In the genomic region with DNA sequence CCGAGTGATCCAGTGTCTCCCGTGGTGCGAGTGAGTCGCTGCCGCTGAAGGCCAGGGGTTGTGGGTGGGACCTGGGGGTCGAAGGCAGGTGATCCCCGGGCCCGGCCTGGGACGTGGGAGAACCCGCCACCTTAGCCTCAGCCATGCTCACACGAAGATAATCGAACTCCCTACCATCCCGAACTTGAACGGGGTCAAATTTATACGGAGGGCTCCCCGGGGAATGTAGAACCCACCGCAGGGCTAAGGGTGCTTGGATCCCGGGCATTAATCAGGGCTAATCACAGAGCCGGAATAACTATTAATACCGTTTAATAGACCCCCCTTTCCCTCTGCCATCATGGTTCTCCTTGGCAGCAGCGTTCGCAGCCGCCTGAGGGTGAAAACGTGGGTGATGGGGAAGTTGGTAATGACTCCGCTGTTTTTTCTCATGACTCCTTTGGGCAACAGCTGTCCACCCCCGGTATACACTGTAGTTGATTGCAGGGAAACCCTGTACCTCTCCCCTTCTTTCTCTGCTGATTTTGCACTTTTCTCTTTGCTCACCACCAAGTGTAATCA, we compare ENCODE assay signal across 7 mouse cellular contexts. TPM values are rescaled to one million over a fixed set of nuclear protein-coding genes. Genes with fewer than 3 reads are reported as not detected.
DNase-seq lines count a peak whose midpoint lies in the region; ATAC-seq and TF ChIP-seq lines count a peak whose summit lies in the region.

No protein-coding gene starts in this region.

- no peak for ATAC-seq in embryonic facial prominence, embryonic 13.5 days (ENCODE audit: insufficient number of reproducible peaks, insufficient read depth, low FRiP score, low TSS enrichment, low read depth)

- under 1% methylated on average over 26 of the region's 26 CpGs for WGBS in embryonic facial prominence, embryonic 13.5 days
- WGBS in limb, embryonic 10.5 days, result under 1% methylated on average over 26 of the region's 26 CpGs

- TF ChIP-seq POLR2A in ES-Bruce4 (IDR thresholded peaks at IDR 0.05; ENCODE audit: insufficient read depth, low read length), result no peak

- H3K4me3 ChIP-seq in ES-Bruce4 (ENCODE audit: low read depth, low read length), result peak overlapping the region; percentile 99
- H3K4me3 ChIP-seq in embryonic facial prominence, embryonic 13.5 days, result peak overlapping the region; percentile 99
- H3K4me3 ChIP-seq in limb, embryonic 10.5 days, result peak overlapping the region; percentile 100

- H3K9ac ChIP-seq in ES-Bruce4 (ENCODE audit: low read depth, poor library complexity, severe bottlenecking), result peak overlapping the region; percentile 93
- peak overlapping the region; percentile 99 for H3K9ac ChIP-seq in embryonic facial prominence, embryonic 13.5 days

- H3K9me3 ChIP-seq in ES-Bruce4 (replicated peaks; ENCODE audit: control insufficient read depth, insufficient read depth, low read length, poor library complexity, severe bottlenecking), result no peaks in the 10 kb centered on the region
- H3K9me3 ChIP-seq in embryonic facial prominence, embryonic 13.5 days, result no peaks in the 10 kb centered on the region
- no peaks in the 10 kb centered on the region for H3K9me3 ChIP-seq in limb, embryonic 10.5 days (replicated peaks)

- H3K4me1 ChIP-seq in ES-Bruce4 (ENCODE audit: control insufficient read depth, insufficient read depth, low read length), result no peaks in the 10 kb centered on the region
- H3K4me1 ChIP-seq in embryonic facial prominence, embryonic 13.5 days, result peaks cover 17% of the 10 kb centered on the region
- peaks cover 32% of the 10 kb centered on the region for H3K4me1 ChIP-seq in limb, embryonic 10.5 days

- no peak for TF ChIP-seq EP300 in ES-Bruce4 (IDR thresholded peaks at IDR 0.05; ENCODE audit: insufficient read depth, low read depth, low read length)

- no peak overlapping the region for H3K27ac ChIP-seq in ES-Bruce4 (ENCODE audit: insufficient read depth, low read length)
- H3K27ac ChIP-seq in embryonic facial prominence, embryonic 13.5 days, result peak overlapping the region; percentile 100; the same call in 1 of the 2 replicates
- peak overlapping the region; percentile 98 for H3K27ac ChIP-seq in limb, embryonic 10.5 days

- H3K36me3 ChIP-seq in ES-Bruce4 (ENCODE audit: control insufficient read depth, insufficient read depth, low read length, poor library complexity, severe bottlenecking), result peaks cover 30% of the 10 kb centered on the region
- H3K36me3 ChIP-seq in embryonic facial prominence, embryonic 13.5 days, result peaks cover 16% of the 10 kb centered on the region
- H3K36me3 ChIP-seq in limb, embryonic 10.5 days, result peaks cover 26% of the 10 kb centered on the region

- H3K4me2 ChIP-seq in embryonic facial prominence, embryonic 13.5 days, result peak overlapping the region; percentile 85

- TF ChIP-seq CTCF in ES-Bruce4 (IDR thresholded peaks at IDR 0.05; ENCODE audit: low read depth, low read length), result no peak

- no peaks in the 10 kb centered on the region for H3K27me3 ChIP-seq in ES-Bruce4 (ENCODE audit: control insufficient read depth, insufficient read depth, low read length, poor library complexity, severe bottlenecking)
- no peaks in the 10 kb centered on the region for H3K27me3 ChIP-seq in embryonic facial prominence, embryonic 13.5 days
- H3K27me3 ChIP-seq in limb, embryonic 10.5 days (ENCODE audit: low read depth, poor library complexity, severe bottlenecking), result no peaks in the 10 kb centered on the region

- intact Hi-C loops in heart, postnatal 36 days (cut with DNase I), result loop anchor here (1.0 kb wide), 1 partner anchor 26 kb away; no protein-coding TSS in a partner anchor

- peak; percentile 62 for DNase-seq in adrenal gland, postnatal 14 days
- DNase-seq in heart, postnatal 36 days, result peak; percentile 25 to 39
- peak; percentile 49 for DNase-seq in limb, embryonic 10.5 days (ENCODE audit: low spot score)
- peak; percentile 33 for DNase-seq in mesoderm, embryonic 11.5 days (ENCODE audit: low read depth, low spot score)
- peak; percentile 12 to 41 for DNase-seq in spleen, postnatal 14 days (ENCODE audit: low spot score in 2 of 2)

RNA-seq across cellular contexts. Expression of a gene that starts 0.8 kb away (rescaled TPM):
- 78.9 and 92.7 TPM in 2 replicates for polyA plus RNA-seq in ES-Bruce4 (2011; ENCODE audit: insufficient read depth, insufficient read length, low read depth, missing spikeins)
- 168 and 171 TPM in 2 replicates for total RNA-seq in adrenal gland, postnatal 14 days (2021)
- polyA plus RNA-seq in embryonic facial prominence, embryonic 13.5 days (2015; fragmentation: Nextera tagmentation; extraction: Ambion mirVana), result 18.2 and 18.3 TPM in 2 replicates
- 100 to 1,000 TPM; 136 to 147 TPM for total RNA-seq in heart, postnatal 36 days (2021)
- 10.0 and 12.5 TPM in 2 replicates for polyA plus RNA-seq in limb, embryonic 10.5 days (2016; fragmentation: Nextera tagmentation; extraction: Ambion mirVana)

RNA-seq across cellular contexts. Expression of a gene that starts 29.1 kb away (rescaled TPM):
- polyA plus RNA-seq in ES-Bruce4 (2011; ENCODE audit: insufficient read depth, insufficient read length, low read depth, missing spikeins), result 90.7 and 93.1 TPM in 2 replicates
- total RNA-seq in adrenal gland, postnatal 14 days (2021), result 135 and 157 TPM in 2 replicates
- polyA plus RNA-seq in embryonic facial prominence, embryonic 13.5 days (2015; fragmentation: Nextera tagmentation; extraction: Ambion mirVana), result 72.1 and 73.8 TPM in 2 replicates
- 100 to 1,000 TPM; 418 to 460 TPM for total RNA-seq in heart, postnatal 36 days (2021)
- 61.4 and 64.2 TPM in 2 replicates for polyA plus RNA-seq in limb, embryonic 10.5 days (2016; fragmentation: Nextera tagmentation; extraction: Ambion mirVana)

RNA-seq across cellular contexts. Expression of a gene that starts 29.3 kb away (rescaled TPM):
- polyA plus RNA-seq in ES-Bruce4 (2011; ENCODE audit: insufficient read depth, insufficient read length, low read depth, missing spikeins), result 88.3 and 95.8 TPM in 2 replicates
- total RNA-seq in adrenal gland, postnatal 14 days (2021), result 24.3 and 26.0 TPM in 2 replicates
- 58.8 and 59.2 TPM in 2 replicates for polyA plus RNA-seq in embryonic facial prominence, embryonic 13.5 days (2015; fragmentation: Nextera tagmentation; extraction: Ambion mirVana)
- 10 to 100 TPM; 14.6 to 17.0 TPM for total RNA-seq in heart, postnatal 36 days (2021)
- polyA plus RNA-seq in limb, embryonic 10.5 days (2016; fragmentation: Nextera tagmentation; extraction: Ambion mirVana), result 74.4 and 74.5 TPM in 2 replicates

RNA-seq across cellular contexts. Expression of a gene that starts 40.5 kb away (rescaled TPM):
- polyA plus RNA-seq in ES-Bruce4 (2011; ENCODE audit: insufficient read depth, insufficient read length, low read depth, missing spikeins), result 127 and 129 TPM in 2 replicates
- 19.3 and 21.8 TPM in 2 replicates for total RNA-seq in adrenal gland, postnatal 14 days (2021)
- polyA plus RNA-seq in embryonic facial prominence, embryonic 13.5 days (2015; fragmentation: Nextera tagmentation; extraction: Ambion mirVana), result 112 and 114 TPM in 2 replicates
- total RNA-seq in heart, postnatal 36 days (2021), result 10 to 100 TPM; 48.5 to 52.9 TPM
- 170 and 188 TPM in 2 replicates for polyA plus RNA-seq in limb, embryonic 10.5 days (2016; fragmentation: Nextera tagmentation; extraction: Ambion mirVana)

RNA-seq across cellular contexts. Expression of a gene that starts 42.7 kb away (rescaled TPM):
- polyA plus RNA-seq in ES-Bruce4 (2011; ENCODE audit: insufficient read depth, insufficient read length, low read depth, missing spikeins), result not detected in 2 replicates
- 0.83 and 1.3 TPM in 2 replicates for total RNA-seq in adrenal gland, postnatal 14 days (2021)
- polyA plus RNA-seq in embryonic facial prominence, embryonic 13.5 days (2015; fragmentation: Nextera tagmentation; extraction: Ambion mirVana), result 0.22 and 0.87 TPM in 2 replicates
- not detected for total RNA-seq in heart, postnatal 36 days (2021)
- 0.09 TPM in 1 of 2 replicates, not detected in the other for polyA plus RNA-seq in limb, embryonic 10.5 days (2016; fragmentation: Nextera tagmentation; extraction: Ambion mirVana)
